Mouse (Mus musculus) MEL (cell line): Measurements from ENCODE around the gene Cald1. TPM values are rescaled to one million over a fixed set of nuclear protein-coding genes. Genes with fewer than 3 reads are reported as not detected.

Experiments
- DNase-seq: peaks from one replicate; pipeline ENCODE4 v3.0.0; 2011; ENCODE audit warnings: low read depth, low spot score
- H3K27ac ChIP-seq: 2 replicates; pipeline ENCODE4 v1.5.1; 2012; ENCODE audit warnings: low read depth, mild to moderate bottlenecking, control low read depth, low read length, moderate library complexity; ENCODE audit not compliant: control insufficient read depth
- H3K27me3 ChIP-seq, 2 experiments: fragments of 150-350 bp in 1 of 2; sonication (generic) in 1 of 2; 2 replicates each; pipeline ENCODE4 v1.6.1; 2012; ENCODE audit warnings: low read length in 2 of 2, mild to moderate bottlenecking in 2 of 2, improper control_type of control experiment in 1 of 2, moderate library complexity in 1 of 2; ENCODE audit not compliant: insufficient read depth in 2 of 2, control insufficient read depth in 1 of 2
- H3K36me3 ChIP-seq, 2 experiments: 2 replicates each; pipeline ENCODE4 v1.6.1; 2012 to 2014; ENCODE audit warnings: low read length in 2 of 2, improper control_type of control experiment in 1 of 2, inconsistent platforms in 1 of 2, mild to moderate bottlenecking in 1 of 2; ENCODE audit not compliant: insufficient read depth in 2 of 2, control insufficient read depth in 1 of 2
- H3K4me1 ChIP-seq, 2 experiments: fragments of 150-350 bp in 1 of 2; sonication (generic) in 1 of 2; 2 replicates each; pipeline ENCODE4 v1.6.1; 2012; ENCODE audit warnings: low read length in 2 of 2, improper control_type of control experiment in 1 of 2, mild to moderate bottlenecking in 1 of 2; ENCODE audit not compliant: insufficient read depth in 2 of 2, control insufficient read depth in 1 of 2
- H3K4me3 ChIP-seq, 2 experiments: fragments of 150-350 bp in 1 of 2; sonication (generic) in 1 of 2; 2 replicates each; pipeline ENCODE4 v1.5.1; 2012; ENCODE audit warnings: low read depth in 2 of 2, low read length in 2 of 2, mild to moderate bottlenecking in 2 of 2, moderate library complexity in 2 of 2, control low read depth in 1 of 2, improper control_type of control experiment in 1 of 2; ENCODE audit not compliant: control insufficient read depth in 1 of 2, insufficient read depth in 1 of 2
- H3K79me2 ChIP-seq: 2 replicates; pipeline ENCODE4 v1.6.1; 2012; ENCODE audit warnings: mild to moderate bottlenecking, low read length, moderate library complexity; ENCODE audit not compliant: control insufficient read depth, poor library complexity, insufficient read depth
- H3K9ac ChIP-seq: 2 replicates; pipeline ENCODE4 v1.6.1; 2012; ENCODE audit warnings: low read depth, mild to moderate bottlenecking, control low read depth, low read length, moderate library complexity; ENCODE audit not compliant: control insufficient read depth, poor library complexity, severe bottlenecking
- H3K9me3 ChIP-seq: fragments of 150-350 bp; sonication (generic); replicated peaks from 2 replicates; pipeline ENCODE4 v1.6.1; 2012; ENCODE audit warnings: mild to moderate bottlenecking, low read length, improper control_type of control experiment, moderate library complexity; ENCODE audit not compliant: insufficient read depth
- BHLHE40 ChIP-seq: IDR thresholded peaks from 2 replicates; pipeline ENCODE4 v1.6.1; 2012; ENCODE audit warnings: low read depth, mild to moderate bottlenecking, inconsistent platforms, low read length, improper control_type of control experiment, borderline replicate concordance
- CHD1 ChIP-seq: IDR thresholded peaks from 2 replicates; pipeline ENCODE4 v1.6.1; 2012; ENCODE audit warnings: low read depth, mild to moderate bottlenecking, inconsistent platforms, low read length, improper control_type of control experiment
- E2F4 ChIP-seq: IDR thresholded peaks from 2 replicates; pipeline ENCODE4 v1.6.1; 2011; ENCODE audit warnings: low read depth, low read length, improper control_type of control experiment, borderline replicate concordance
- EP300 ChIP-seq, 2 experiments: IDR thresholded peaks; 2 replicates each; pipeline ENCODE4 v1.6.1; 2011; ENCODE audit warnings: improper control_type of control experiment in 2 of 2, low read length in 2 of 2, low read depth in 1 of 2, mild to moderate bottlenecking in 1 of 2
- GABPA ChIP-seq: IDR thresholded peaks from 2 replicates; pipeline ENCODE4 v1.6.1; 2012; ENCODE audit warnings: low read depth, mild to moderate bottlenecking, inconsistent platforms, low read length, improper control_type of control experiment, moderate library complexity
- GATA1 ChIP-seq: IDR thresholded peaks from 2 replicates; pipeline ENCODE4 v1.6.1; 2011; ENCODE audit warnings: low read depth, low read length, improper control_type of control experiment
- HCFC1 ChIP-seq: IDR thresholded peaks from 2 replicates; pipeline ENCODE4 v1.6.1; 2012; ENCODE audit warnings: low read depth, mild to moderate bottlenecking, inconsistent platforms, low read length, improper control_type of control experiment, moderate library complexity
- MAFK ChIP-seq: IDR thresholded peaks from 2 replicates; pipeline ENCODE4 v1.6.1; 2011; ENCODE audit warnings: low read depth, mild to moderate bottlenecking, low read length, improper control_type of control experiment, borderline replicate concordance
- MAX ChIP-seq: IDR thresholded peaks from 2 replicates; pipeline ENCODE4 v1.6.1; 2011; ENCODE audit warnings: low read length, improper control_type of control experiment
- MEF2A ChIP-seq: IDR thresholded peaks from 2 replicates; pipeline ENCODE4 v1.6.1; 2014; ENCODE audit warnings: low read depth, mild to moderate bottlenecking, inconsistent platforms, low read length, improper control_type of control experiment; ENCODE audit not compliant: poor library complexity, insufficient replicate concordance, severe bottlenecking; ENCODE audit errors: extremely low read depth
- MYC ChIP-seq: IDR thresholded peaks from 2 replicates; pipeline ENCODE4 v1.6.1; 2011; ENCODE audit warnings: low read depth, mild to moderate bottlenecking, low read length, improper control_type of control experiment, moderate library complexity
- NELFE ChIP-seq: IDR thresholded peaks from 2 replicates; pipeline ENCODE4 v1.6.1; 2011; ENCODE audit warnings: low read depth, low read length, improper control_type of control experiment
- NRF1 ChIP-seq: IDR thresholded peaks from 2 replicates; pipeline ENCODE4 v1.6.1; 2014; ENCODE audit warnings: low read depth, mild to moderate bottlenecking, inconsistent platforms, low read length, improper control_type of control experiment, moderate library complexity; ENCODE audit not compliant: poor library complexity, insufficient read depth, severe bottlenecking
- RAD21 ChIP-seq: IDR thresholded peaks from 2 replicates; pipeline ENCODE4 v1.6.1; 2011; ENCODE audit warnings: mild to moderate bottlenecking, low read depth, low read length, improper control_type of control experiment
- RCOR1 ChIP-seq: IDR thresholded peaks from 2 replicates; pipeline ENCODE4 v1.6.1; 2012; ENCODE audit warnings: low read depth, mild to moderate bottlenecking, inconsistent platforms, low read length, improper control_type of control experiment
- TAL1 ChIP-seq: IDR thresholded peaks from 2 replicates; pipeline ENCODE4 v1.6.1; 2012; ENCODE audit warnings: mild to moderate bottlenecking, inconsistent platforms, low read length, moderate library complexity, mixed read lengths
- TCF12 ChIP-seq: IDR thresholded peaks from 2 replicates; pipeline ENCODE4 v1.6.1; 2014; ENCODE audit warnings: low read depth, mild to moderate bottlenecking, inconsistent platforms, low read length, improper control_type of control experiment, moderate library complexity
- UBTF ChIP-seq: IDR thresholded peaks from 2 replicates; pipeline ENCODE4 v1.6.1; 2012; ENCODE audit warnings: low read depth, mild to moderate bottlenecking, inconsistent platforms, low read length, improper control_type of control experiment, moderate library complexity, borderline replicate concordance; ENCODE audit not compliant: insufficient read depth
- USF1 ChIP-seq: IDR thresholded peaks from 2 replicates; pipeline ENCODE4 v1.6.1; 2014; ENCODE audit warnings: low read depth, mild to moderate bottlenecking, inconsistent platforms, low read length, improper control_type of control experiment, moderate library complexity
- USF2 ChIP-seq, 2 experiments: IDR thresholded peaks; 2 replicates each; pipeline ENCODE4 v1.6.1; 2011 to 2012; ENCODE audit warnings: improper control_type of control experiment in 2 of 2, low read length in 2 of 2, borderline replicate concordance in 1 of 2, inconsistent platforms in 1 of 2, low read depth in 1 of 2, mild to moderate bottlenecking in 1 of 2; ENCODE audit not compliant: insufficient read depth in 1 of 2
- ZC3H11A ChIP-seq: IDR thresholded peaks from 2 replicates; pipeline ENCODE4 v1.6.1; 2012; ENCODE audit warnings: low read depth, mild to moderate bottlenecking, inconsistent platforms, low read length, improper control_type of control experiment
- ZKSCAN1 ChIP-seq: IDR thresholded peaks from 2 replicates; pipeline ENCODE4 v1.6.1; 2012; ENCODE audit warnings: low read depth, mild to moderate bottlenecking, inconsistent platforms, low read length, improper control_type of control experiment, moderate library complexity
- ZMIZ1 ChIP-seq: IDR thresholded peaks from 2 replicates; pipeline ENCODE4 v1.6.1; 2012; ENCODE audit warnings: low read depth, mild to moderate bottlenecking, inconsistent platforms, low read length, improper control_type of control experiment, moderate library complexity
- polyA plus RNA-seq, 2 experiments: library from polyadenylated mRNA; stranded (reverse) in 1 of 2; unstranded in 1 of 2; fragments of >175 nt in 1 of 2; fragments of >200 nt in 1 of 2; gene quantifications; 2 replicates each; pipeline versions ENCODE4 v1.2.1 to v1.2.4; 2012; ENCODE audit warnings: low replicate concordance in 2 of 2, low read depth in 1 of 2; ENCODE audit not compliant: insufficient read length in 2 of 2, insufficient read depth in 1 of 2, missing spikeins in 1 of 2
- total RNA-seq: library from RNA; depleted of rRNA; stranded (reverse); fragments of 300-350 nt; gene quantifications from 2 replicates; pipeline ENCODE4 v1.2.3, GENCODE M21; 2012

Cald1 gene
- total and polyA plus RNA-seq, 3 experiments, result not detected

DNA sequence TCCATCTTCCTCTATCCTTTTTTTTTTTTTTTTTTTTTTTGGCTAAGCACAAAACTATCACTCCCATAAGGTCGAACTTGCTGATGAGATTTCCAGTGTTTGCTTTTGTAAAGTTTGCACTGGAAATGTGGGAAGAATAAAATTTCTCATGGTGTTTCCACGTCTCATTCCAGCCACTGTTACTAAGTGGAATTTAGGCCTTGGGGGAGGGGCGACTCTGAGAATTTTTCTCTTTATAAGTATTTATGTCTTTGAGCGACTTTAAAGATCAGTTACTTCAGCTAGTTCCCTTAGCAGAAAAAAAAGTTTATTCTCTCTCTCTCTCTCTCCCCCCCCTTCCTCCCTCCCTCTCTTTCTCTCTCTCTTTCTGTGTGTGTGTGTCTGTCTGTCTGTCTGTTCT, 8.1 kb downstream of the Cald1 start:
- H3K27ac ChIP-seq, result no peak overlapping the region
- no peaks in the 10 kb centered on the region for H3K9me3 ChIP-seq
- no peak overlapping the region for H3K4me3 ChIP-seq
- no peak for TF ChIP-seq CHD1
- TF ChIP-seq MEF2A, result no peak
- no peak for TF ChIP-seq BHLHE40
- TF ChIP-seq NELFE, result no peak
- no peak for TF ChIP-seq EP300 (IDR thresholded peaks at IDR 0.05; ENCODE audit: low read depth in 1 of 2, low read length in 2 of 2)
- no peak for TF ChIP-seq UBTF
- no peak for TF ChIP-seq NRF1
- no peak for TF ChIP-seq MYC
- TF ChIP-seq GABPA, result no peak
- no peak for TF ChIP-seq ZMIZ1
- no peak for TF ChIP-seq HCFC1
- H3K36me3 ChIP-seq, result no peaks in the 10 kb centered on the region
- H3K79me2 ChIP-seq, result no peaks in the 10 kb centered on the region
- no peak for DNase-seq
- no peaks in the 10 kb centered on the region; a peak in 1 of 4 replicates for H3K27me3 ChIP-seq
- H3K9ac ChIP-seq, result no peak overlapping the region
- no peaks in the 10 kb centered on the region for H3K4me1 ChIP-seq

DNA sequence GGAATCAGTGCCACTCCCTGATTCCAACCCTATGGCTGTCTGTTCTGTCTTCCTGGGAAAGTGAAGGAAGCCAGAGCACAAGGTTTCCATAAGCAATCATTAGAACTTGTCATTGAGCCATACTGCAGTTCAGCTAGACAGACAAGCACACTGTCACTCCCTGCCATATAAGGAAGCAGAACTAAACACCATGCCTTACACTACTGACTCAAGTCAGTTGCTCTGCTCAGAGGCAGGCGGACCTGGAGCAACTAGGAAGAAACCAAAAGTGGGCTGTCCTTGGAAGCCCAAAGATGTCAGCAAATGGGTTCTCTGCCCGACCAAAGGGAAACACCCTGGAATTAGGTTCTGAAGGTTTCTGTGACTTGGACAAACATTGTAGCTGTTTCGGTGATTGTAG, 10.3 kb downstream of the Cald1 start:
- DNase-seq, result no peak
- H3K36me3 ChIP-seq, result no peaks in the 10 kb centered on the region
- H3K79me2 ChIP-seq, result no peaks in the 10 kb centered on the region
- H3K4me3 ChIP-seq, result no peak overlapping the region
- no peaks in the 10 kb centered on the region for H3K4me1 ChIP-seq
- H3K9ac ChIP-seq, result no peak overlapping the region
- no peaks in the 10 kb centered on the region for H3K9me3 ChIP-seq
- H3K27ac ChIP-seq, result no peak overlapping the region
- no peaks in the 10 kb centered on the region; a peak in 1 of 4 replicates for H3K27me3 ChIP-seq
- no peak for TF ChIP-seq NELFE
- TF ChIP-seq ZMIZ1, result no peak
- TF ChIP-seq, all 39 proteins: peak for 0

DNA sequence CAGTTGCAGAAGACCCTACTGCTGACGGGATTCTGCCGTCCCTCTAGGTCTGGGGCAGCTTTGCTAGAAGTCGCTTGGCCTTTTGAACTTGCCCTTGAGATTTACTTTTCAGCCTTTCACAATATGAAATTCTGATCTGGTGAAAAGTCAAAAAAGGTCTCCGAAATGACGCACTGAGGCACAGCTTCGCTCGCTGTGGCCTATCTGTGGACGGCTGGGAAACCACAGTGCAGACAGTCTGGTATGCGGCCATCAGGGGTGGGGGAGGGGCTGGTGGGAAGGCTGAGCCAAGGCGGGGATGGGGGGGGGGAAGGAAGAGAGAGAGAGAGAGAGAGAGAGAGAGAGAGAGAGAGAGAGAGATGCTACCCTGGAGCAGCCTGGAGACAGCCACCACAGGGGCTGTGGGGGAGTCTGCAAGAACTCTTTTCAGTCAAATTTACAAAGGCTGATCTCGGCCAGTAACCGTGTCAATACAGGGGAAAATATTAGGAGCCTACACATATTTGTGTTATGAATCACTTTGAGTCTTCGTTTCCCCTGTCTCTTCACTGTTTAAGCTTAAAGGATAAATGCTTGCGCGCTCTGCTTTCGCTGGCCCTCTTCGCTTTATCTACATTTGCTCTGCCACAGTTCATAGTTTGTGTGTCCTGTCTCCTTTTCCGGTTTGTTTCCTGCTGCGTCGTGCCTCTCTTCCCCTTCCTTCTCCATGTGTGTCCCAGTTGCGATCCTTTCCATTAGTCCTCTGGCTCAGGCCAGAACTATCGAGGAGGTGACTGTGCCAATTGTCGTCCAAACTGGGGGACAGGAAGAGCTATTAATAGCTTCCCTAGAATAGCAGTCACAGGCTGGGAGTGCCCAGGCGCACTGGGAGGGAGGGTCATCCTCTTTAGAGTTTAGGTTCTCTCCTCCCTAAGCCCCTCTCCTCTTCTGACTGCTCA, 11.9 kb downstream of the Cald1 start:
- DNase-seq, result no peak
- Histone ChIP-seq H3K36me3 (no peaks in the 10 kb centered on the region), H3K4me3 (no peak overlapping the region), H3K27me3 (no peaks in the 10 kb centered on the region; a peak in 1 of 4 replicates), H3K27ac (no peak overlapping the region), H3K9ac (no peak overlapping the region), H3K79me2 (no peaks in the 10 kb centered on the region), H3K9me3 (no peaks in the 10 kb centered on the region), H3K4me1 (no peaks in the 10 kb centered on the region)
- TF ChIP-seq USF2 (IDR thresholded peaks at IDR 0.05; ENCODE audit: borderline replicate concordance in 1 of 2, insufficient read depth in 1 of 2, low read depth in 1 of 2, low read length in 2 of 2) (no peak), TAL1 (no peak), ZMIZ1 (no peak), RAD21 (no peak), TCF12 (no peak), RCOR1 (no peak), MAFK (no peak), ZC3H11A (no peak), MAX (no peak), USF1 (no peak), E2F4 (no peak), MEF2A (no peak), ZKSCAN1 (no peak), NRF1 (no peak), GATA1 (no peak)
